Mouse (Mus musculus) testis, adult 2 months (tissue): ENCODE results near the gene Nepn.

Source experiments
- CTCF ChIP-seq: fragments of 200-500 bp; IDR thresholded peaks from 2 replicates; pipeline ENCODE4 v1.5.1; 2012; ENCODE audit warnings: low read depth, mild to moderate bottlenecking, inconsistent platforms, low read length, moderate library complexity; ENCODE audit not compliant: control insufficient read depth, insufficient read depth, insufficient replicate concordance
- POLR2A ChIP-seq: fragments of 200-500 bp; IDR thresholded peaks from 2 replicates; pipeline ENCODE4 v1.6.1; 2012; ENCODE audit warnings: low read depth, mild to moderate bottlenecking, inconsistent platforms, low read length, moderate library complexity; ENCODE audit not compliant: control insufficient read depth

- TF ChIP-seq CTCF = no peak
- no peak for TF ChIP-seq POLR2A
Measured at GRCm38 (mm10) chr10:52373834-52374233, 14.9 kb upstream of the Nepn start.
